Mouse (Mus musculus) ovary, postnatal 14 days (tissue): ENCODE results near the gene Pabpc4.
"Not testable (repeated sequence)": the region's sequence is repeated elsewhere in the genome, so short reads cannot be mapped to it uniquely, and the experiment has no call there.

Source experiments
- DNase-seq: peaks from one replicate; pipeline ENCODE4 v3.0.0; 2022; ENCODE audit warnings: low spot score

Pabpc4 gene

GRCm38 (mm10) chr4:123298226-123298625 lies 36.1 kb downstream of the Pabpc4 start:
- DNase-seq, result no peak

- DNase-seq, result no peak
Observed at GRCm38 (mm10) chr4:123298980-123299670, 37.0 kb downstream of the Pabpc4 start.

DNA sequence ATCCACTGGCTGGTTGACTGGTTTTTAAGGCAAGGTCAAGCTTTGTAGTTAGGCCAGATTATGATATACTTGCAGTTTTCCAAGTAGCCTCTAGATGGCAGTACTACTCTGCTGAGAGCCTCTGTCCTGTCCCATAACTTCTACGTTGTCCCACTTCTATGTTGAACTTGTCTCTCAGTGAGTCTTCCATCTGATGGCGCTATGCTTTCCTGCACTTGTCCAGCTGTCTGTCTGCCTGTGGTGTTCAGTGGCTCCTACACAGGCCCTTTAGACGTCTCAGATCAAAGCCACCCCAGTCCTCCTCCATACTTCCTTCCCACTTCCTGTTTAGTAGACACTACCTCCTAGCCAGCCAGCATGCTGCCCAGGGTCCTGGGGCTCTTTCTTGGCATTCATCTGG lies 43.6 kb downstream of the Pabpc4 start:
- peak; percentile 31 for DNase-seq

- no peak for DNase-seq
Observed at GRCm38 (mm10) chr4:123306999-123307398, 44.8 kb downstream of the Pabpc4 start.

DNA sequence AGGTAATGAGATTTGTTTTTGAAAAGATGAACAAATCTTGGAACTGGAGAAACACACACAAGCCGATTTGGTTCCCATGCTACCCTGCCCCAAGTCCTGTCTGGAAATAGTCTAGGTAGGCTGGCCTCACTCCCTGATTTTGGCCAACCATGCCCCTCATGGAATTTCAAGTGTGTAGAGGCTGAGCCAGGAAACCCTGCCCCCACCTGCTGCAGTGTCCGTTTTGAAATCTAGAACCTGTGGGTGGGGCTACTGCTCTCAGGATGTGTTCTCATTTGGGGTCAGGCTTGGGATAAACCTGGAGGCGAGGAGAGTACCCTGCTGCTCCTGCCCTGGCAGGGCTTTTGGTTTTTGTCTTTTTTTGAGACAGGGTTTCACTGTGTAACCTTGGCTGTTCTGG lies 46.1 kb downstream of the Pabpc4 start:
- DNase-seq, result no peak

DNA sequence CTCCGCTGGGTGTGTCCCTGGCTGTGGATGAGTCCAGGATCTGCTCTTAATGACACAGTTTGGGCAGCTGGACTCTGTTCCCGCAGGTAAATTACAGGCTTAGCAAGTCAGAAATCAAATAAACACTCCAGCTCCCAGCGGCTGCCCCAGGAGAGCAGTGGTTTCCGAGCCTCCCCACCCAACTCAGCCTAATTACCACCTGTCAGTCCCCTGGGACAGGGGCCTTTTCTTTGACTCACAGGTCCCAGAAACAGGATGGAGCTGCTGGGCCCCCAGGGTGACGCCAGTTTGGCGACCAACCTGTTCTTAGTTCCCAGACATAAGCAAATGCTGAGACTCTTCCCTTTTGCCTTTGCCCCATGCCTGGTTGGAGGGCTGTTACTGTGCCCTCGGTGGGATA lies 49.7 kb downstream of the Pabpc4 start:
- no peak for DNase-seq

DNA sequence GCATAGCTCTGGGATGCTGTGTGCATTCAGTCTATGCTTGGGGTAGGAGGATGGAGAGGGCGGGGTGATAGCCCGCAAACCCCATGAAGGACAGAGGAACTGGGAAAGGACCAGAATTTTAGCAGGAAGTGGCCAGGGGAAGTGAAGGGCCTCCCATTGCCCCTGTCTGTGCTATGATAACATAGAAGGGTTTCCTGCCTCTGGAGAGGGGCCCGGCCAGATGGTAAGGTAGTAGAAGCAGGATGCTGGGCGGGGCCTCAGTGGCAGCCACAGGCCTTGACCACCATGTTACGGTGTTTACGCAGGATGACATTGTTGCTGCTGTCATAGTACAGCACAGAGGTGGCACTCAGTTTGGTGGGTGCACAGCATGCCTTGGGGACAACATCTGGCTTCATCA lies 50.9 kb downstream of the Pabpc4 start:
- DNase-seq, result no peak

DNA sequence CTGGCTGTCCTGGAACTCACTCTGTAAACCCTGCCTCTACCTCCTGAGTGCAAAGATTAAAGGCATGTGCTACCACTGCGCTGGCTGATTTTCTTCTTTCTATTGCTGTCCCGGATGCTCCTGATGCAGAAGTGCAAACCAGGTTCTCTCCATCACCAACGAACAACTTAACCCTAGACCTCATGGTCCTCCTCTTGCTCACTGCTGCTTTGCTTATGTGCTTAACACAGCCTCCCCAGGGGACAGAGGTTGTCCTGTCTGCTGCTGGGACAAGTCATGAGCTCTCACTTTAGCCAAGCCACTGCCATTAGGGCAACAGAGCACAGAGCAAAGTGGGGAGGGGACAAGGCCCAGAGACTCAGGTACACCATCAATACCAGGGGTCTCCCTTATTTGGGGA lies 52.3 kb downstream of the Pabpc4 start:
- DNase-seq, result no peak

GRCm38 (mm10) chr4:123322910-123323309 lies 60.8 kb downstream of the Pabpc4 start:
- DNase-seq, result not testable (repeated sequence)

GRCm38 (mm10) chr4:123323534-123323933 lies 61.4 kb downstream of the Pabpc4 start, which contains the start of gene Oxct2a:
TSS of gene Oxct2a (minus strand) at chr4:123323634.
- no peak for DNase-seq

GRCm38 (mm10) chr4:123326087-123326486 lies 63.9 kb downstream of the Pabpc4 start:
- no peak for DNase-seq

DNA sequence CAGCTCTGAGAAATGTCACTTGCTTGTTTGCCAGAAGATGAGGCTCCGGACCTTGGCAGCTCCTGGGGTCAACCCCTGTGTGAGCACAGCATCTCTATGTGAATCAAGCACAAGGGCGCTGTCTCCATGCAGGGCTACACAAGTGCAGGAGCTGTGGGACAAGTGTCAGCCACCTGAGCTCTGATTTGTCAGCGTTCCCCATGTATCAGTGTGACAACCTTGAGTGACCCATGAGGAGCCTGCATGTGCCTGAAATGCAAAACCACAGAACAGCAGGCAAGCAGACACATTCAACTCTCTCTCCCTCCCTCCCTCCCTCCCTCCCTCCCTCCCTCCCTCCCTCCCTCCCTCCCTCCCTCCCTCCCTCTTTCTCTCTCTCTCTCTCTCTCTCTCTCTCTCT lies 65.5 kb downstream of the Pabpc4 start:
- DNase-seq, result no peak

DNA sequence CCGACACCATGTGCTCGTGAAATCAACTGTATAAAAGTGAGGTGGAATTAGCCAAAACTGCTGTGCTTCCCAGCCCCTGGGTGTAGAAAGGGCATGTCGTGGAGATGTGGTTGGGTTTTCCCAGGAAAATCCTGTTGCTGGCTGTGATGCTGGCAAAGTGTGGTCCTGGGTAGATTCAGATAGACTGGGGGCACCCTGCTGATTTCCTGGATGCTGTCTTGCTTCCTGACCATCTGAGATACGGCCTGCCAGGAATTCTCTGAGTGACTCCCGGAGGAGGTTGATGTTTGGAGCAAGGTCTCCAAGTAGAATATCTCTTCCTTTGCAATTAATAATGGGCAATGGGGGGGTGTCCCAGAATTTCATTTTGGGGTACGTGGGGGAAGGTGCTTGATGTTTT lies 66.8 kb downstream of the Pabpc4 start:
- DNase-seq, result no peak

GRCm38 (mm10) chr4:123331326-123331725 lies 69.2 kb downstream of the Pabpc4 start:
- DNase-seq, result no peak

DNA sequence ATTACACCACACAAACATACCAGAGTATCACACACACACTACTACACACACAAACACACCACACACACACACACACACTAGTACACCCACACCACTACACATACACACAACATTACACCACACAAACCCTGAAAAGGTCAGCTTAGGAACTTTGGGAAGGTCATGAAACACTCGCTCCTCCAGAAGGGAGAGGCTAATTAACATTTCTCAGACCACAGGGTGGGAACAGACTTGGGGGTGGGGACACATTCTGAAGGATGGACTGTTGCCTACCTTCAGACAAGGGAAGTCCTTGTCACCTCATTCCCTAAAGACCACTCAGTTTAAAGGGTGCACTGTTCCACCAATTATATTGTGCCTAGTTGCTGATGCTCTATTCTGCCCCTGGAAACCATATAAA lies 69.8 kb downstream of the Pabpc4 start:
- not testable (repeated sequence) for DNase-seq

DNA sequence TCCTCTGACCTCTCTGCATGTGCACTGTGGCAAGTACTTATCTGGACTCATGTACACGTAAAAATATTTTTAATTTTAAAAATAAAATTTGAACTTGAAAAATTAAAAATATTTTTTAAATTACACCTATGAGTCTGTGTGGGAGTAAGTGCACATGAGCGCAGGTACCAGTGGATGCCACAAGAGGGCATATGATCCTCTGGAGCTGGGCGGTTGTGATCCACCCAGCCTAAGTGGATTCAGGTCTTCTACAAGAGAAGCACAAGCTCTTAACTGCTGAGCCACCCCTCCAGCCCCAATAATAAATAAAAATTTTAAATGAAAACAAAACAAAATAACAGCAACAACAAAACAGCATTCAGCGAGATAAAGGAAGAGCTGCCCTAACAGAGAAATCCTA lies 71.0 kb downstream of the Pabpc4 start:
- DNase-seq, result no peak

DNA sequence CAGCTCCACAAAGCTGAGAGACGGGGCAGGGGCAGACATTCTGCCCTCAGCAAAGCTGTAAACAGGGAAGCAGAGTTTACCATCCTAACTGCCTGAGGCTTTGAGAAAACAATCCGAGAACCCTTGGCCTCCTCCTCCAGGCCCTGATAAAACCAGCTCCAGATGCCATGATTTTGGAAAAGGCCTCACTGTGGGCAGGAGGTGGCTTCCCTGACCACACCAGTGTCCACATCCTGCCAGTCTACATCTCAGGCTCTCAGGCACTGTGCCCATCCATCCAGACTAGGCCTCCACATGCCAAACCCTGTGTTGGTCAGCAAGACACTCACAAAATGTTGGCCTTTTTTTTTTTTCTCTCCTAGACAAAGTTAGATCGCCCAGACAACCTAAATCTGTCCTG lies 72.0 kb downstream of the Pabpc4 start:
- DNase-seq, result no peak

DNA sequence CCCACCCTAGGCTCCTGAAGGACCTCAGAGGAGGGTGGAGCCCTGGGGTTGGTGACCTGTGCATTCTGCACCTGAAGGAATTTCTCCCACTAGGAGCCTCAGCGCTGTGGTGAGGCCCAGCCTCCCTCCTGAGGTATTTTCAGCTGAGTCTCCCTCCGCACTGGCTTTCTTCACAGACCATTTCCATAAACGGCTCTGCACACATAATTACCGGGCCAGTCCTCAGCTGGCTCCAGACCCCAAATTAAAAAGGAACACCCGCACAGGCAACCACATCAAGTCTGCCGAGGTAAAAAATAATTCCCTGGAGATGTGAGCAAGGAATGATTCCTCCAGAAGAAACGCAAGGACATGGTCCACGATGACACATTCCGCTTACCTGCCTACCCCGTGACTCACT lies 73.1 kb downstream of the Pabpc4 start:
- not testable (repeated sequence) for DNase-seq

DNA sequence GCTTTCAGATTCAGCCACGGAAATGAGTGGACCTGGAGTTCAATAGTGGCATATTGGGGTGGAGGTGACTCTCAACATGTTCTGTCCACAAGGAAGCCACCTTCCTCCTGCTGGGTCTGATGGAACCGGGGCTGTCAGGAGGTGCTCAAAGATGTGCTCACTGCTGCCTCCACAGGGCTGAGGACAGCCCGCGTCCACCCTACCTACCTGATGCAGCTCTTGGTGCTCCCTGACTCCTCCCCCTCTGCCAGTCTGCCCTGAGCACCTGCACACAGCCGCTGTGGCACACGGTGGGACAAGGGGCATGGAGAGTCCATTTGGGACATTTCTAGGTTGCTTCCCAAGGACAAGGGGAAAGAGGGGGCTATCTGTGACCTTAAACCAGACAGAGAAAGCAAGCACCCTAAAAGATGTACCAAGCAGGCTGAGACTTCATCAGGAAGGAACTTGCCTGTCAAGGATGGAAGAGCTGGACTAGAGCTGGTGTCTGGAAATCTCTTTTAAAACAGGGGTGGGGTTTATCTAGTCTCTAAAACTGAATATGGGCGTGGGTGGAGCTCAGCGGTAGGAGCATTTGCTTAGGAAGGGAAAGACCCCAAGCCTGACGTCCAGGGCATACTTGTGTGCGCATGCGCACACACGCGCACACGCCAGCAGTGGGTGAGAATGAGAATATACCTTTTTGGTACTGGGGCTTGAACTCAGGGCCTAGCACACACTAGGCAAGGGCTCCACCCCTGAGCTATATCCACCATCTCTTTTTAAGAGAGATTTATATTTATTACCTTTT lies 73.8 kb downstream of the Pabpc4 start:
- DNase-seq, result no peak

GRCm38 (mm10) chr4:123337693-123338092 lies 75.5 kb downstream of the Pabpc4 start:
- DNase-seq, result no peak

GRCm38 (mm10) chr4:123340232-123340631 lies 78.1 kb downstream of the Pabpc4 start:
- DNase-seq, result no peak

DNA sequence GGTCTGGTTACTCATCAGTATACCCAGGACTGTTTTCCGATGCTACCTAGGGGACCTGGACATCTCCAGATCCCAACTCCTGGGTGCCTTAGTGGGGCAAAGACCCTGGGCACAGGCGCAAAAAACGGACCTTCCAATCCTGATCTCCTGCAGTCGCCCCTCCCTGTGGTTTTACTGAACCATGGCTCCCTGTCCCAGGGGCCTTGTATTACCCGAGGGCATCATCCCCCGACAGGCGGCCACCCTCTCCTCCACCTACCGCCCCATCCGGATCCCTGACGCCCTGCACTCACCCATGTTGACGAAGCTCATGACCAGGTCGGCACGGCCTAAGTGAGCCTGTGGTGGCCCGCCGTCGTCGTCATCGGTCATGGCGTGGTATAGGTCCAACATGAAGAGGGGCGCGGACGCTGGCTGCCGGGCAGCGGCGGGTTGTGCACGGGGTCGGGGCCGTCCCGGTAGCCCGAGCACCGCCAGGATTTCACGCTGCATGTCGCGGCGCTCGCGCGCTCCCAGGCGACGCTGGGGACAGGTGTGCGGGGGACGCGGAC lies 80.0 kb downstream of the Pabpc4 start:
- DNase-seq, result no peak
